Mouse (Mus musculus) cerebellum, adult 2 months (tissue): ENCODE measurements around the gene Foxd1.

Experiments used
- CTCF ChIP-seq: fragments of 200-500 bp; IDR thresholded peaks from 2 replicates; pipeline ENCODE4 v1.5.1; 2011; ENCODE audit warnings: low read depth, mild to moderate bottlenecking, control low read depth, low read length, moderate library complexity, borderline replicate concordance; ENCODE audit not compliant: insufficient read depth
- POLR2A ChIP-seq: fragments of 200-500 bp; IDR thresholded peaks from 2 replicates; pipeline ENCODE4 v1.6.1; 2011; ENCODE audit warnings: low read length, control low read depth, borderline replicate concordance; ENCODE audit not compliant: insufficient read depth

GRCm38 (mm10) chr13:98336205-98336604, 17.8 kb upstream of the Foxd1 start:
- TF ChIP-seq POLR2A (no peak), CTCF (no peak)
